Mouse (Mus musculus): ENCODE measurements around the gene Smg9.

DNA sequence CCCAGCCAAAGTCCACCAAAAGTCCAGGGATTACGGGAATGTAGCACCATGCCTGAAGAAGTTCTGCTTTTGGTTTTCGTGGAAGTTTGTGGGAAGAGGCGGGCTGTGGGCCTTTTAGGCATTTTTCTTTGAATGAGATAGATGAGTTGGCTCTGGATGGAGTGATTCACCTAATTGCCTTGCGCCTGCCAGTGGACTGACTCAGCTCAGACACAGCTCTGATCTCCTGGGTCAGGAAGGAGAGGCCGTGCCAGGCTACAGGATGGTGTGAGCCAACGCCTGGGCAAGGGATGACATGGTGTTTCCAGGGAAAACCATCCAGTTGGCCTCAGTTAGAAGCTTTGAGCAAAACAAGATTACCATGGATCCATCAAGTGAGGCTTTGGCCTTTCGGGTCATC lies 70.9 kb downstream of the Smg9 start:
- TF ChIP-seq POLR2A (IDR thresholded peaks at IDR 0.05; ENCODE audit: extremely low read depth, insufficient read depth, low read length) (no peak), CTCF (IDR thresholded peaks at IDR 0.05; ENCODE audit: extremely low read depth, insufficient read depth, low read length) (no peak)

Data from cortical plate, adult 2 months (tissue).